Mouse (Mus musculus) hindbrain, postnatal 0 days (tissue): ENCODE data around the gene Fbxw8. TPM values are rescaled to one million over a fixed set of nuclear protein-coding genes. Genes with fewer than 3 reads are reported as not detected.

Experiments
- ATAC-seq: fragments of 200-750 bp; cut with Nextera tagmentation; 2 replicates; pipeline ENCODE4 v1.8.0; 2017; ENCODE audit warnings: mild to moderate bottlenecking, moderate TSS enrichment, moderate library complexity
- DNase-seq: peaks from one replicate; pipeline ENCODE4 v3.0.0-alpha.2; 2015; ENCODE audit warnings: low spot score
- H3K27ac ChIP-seq: fragments of 300-500 bp; sonication (generic); 2 replicates; pipeline ENCODE4 v1.5.1; 2014; ENCODE audit warnings: mild to moderate bottlenecking
- H3K27me3 ChIP-seq: fragments of 300-500 bp; sonication (generic); 2 replicates; pipeline ENCODE4 v1.6.1; 2014; ENCODE audit warnings: low read length, mixed read lengths; ENCODE audit not compliant: insufficient read depth
- H3K36me3 ChIP-seq: fragments of 300-500 bp; sonication (generic); 2 replicates; pipeline ENCODE4 v1.6.1; 2014; ENCODE audit warnings: low read length, mixed read lengths; ENCODE audit not compliant: insufficient read depth
- H3K4me1 ChIP-seq: fragments of 300-500 bp; sonication (generic); 2 replicates; pipeline ENCODE4 v1.6.1; 2014; ENCODE audit warnings: antibody characterized with exemption, low read length, mixed read lengths; ENCODE audit not compliant: insufficient read depth
- H3K4me2 ChIP-seq: fragments of 300-500 bp; sonication (generic); 2 replicates; pipeline ENCODE4 v1.6.1; 2014; ENCODE audit warnings: low read depth, mild to moderate bottlenecking, low read length, moderate library complexity, mixed read lengths
- H3K4me3 ChIP-seq: fragments of 300-500 bp; sonication (generic); 2 replicates; pipeline ENCODE4 v1.5.1; 2014; ENCODE audit warnings: low read length
- H3K9ac ChIP-seq: fragments of 300-500 bp; sonication (generic); replicated peaks from 2 replicates; pipeline ENCODE4 v1.6.1; 2014; ENCODE audit warnings: mild to moderate bottlenecking, low read length, moderate library complexity, mixed read lengths
- H3K9me3 ChIP-seq: fragments of 300-500 bp; sonication (generic); 2 replicates; pipeline ENCODE4 v1.6.1; 2016; ENCODE audit warnings: low read length, mixed read lengths
- CTCF ChIP-seq: IDR thresholded peaks from 2 replicates; pipeline ENCODE4 v1.5.1; 2016; ENCODE audit warnings: antibody characterized with exemption, control low read depth, low read depth
- WGBS: fragments of 180-500 bp; shearing (Covaris S2); extraction: QIAGEN DNeasy Blood & Tissue Kit; methylation state at CpG from one replicate; pipeline ENCODE4 v1.1.7; 2014; 5-methylcytosine and 5-hydroxymethylcytosine counted together
- polyA plus RNA-seq: library from polyadenylated mRNA; unstranded; fragments of >200 nt; fragmentation: Nextera tagmentation; extraction: Ambion mirVana; gene quantifications from 2 replicates; pipeline ENCODE4 v1.2.1, GENCODE M21; 2015
- total RNA-seq: library from RNA; depleted of rRNA; stranded (reverse); fragments of >200 nt; gene quantifications from 2 replicates; pipeline ENCODE4 v1.2.3, GENCODE M21; 2014

Gene Fbxw8
- total and polyA plus RNA-seq, 2 experiments from 2014 or later: 18.0 to 57.5 TPM

- WGBS: 60% methylated on average over 6 of the region's 6 CpGs
- Histone ChIP-seq H3K36me3 (no peaks in the 10 kb centered on the region), H3K4me3 (no peak overlapping the region), H3K4me1 (peaks cover 46% of the 10 kb centered on the region), H3K27ac (no peak overlapping the region), H3K9ac (no peak overlapping the region), H3K9me3 (no peaks in the 10 kb centered on the region), H3K27me3 (no peaks in the 10 kb centered on the region), H3K4me2 (no peak overlapping the region)
- no peak for TF ChIP-seq CTCF
- ATAC-seq (no peak), DNase-seq (no peak)
Observed at GRCm38 (mm10) chr5:118081996-118082395, 73.3 kb downstream of the Fbxw8 start.

DNA sequence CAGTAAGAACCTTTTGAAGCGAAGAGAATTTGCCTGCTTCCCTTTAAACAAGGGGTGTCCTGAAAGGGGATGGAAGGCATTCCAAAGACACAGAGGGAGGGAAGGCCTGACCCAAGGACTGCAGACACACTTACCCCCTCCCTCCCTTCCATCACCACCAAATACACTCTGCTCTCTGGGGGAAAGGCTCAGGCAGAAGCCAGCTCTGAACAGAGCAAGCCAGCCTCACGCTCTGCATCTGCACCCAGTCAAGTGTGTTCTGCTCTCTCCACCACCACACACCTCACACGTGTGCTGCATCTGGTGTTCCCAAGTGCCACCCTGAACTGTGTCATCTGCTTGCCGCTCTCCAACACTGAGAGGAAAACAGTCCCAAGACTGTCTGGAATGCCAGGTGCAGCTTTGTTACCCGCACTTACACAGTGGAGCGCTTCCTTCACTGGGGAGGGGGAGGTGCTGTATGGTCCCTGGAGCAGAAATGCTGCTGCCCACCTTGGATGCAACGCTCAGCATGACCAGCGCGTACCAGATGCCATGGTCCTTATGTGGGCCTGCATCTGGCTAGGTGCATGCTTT is 73.8 kb downstream of the Fbxw8 start:
- 70% methylated on average over 9 of the region's 9 CpGs for WGBS
- H3K27ac ChIP-seq: no peak overlapping the region
- no peaks in the 10 kb centered on the region for H3K27me3 ChIP-seq
- no peak overlapping the region for H3K9ac ChIP-seq
- ATAC-seq (no peak), DNase-seq (no peak)
- H3K36me3 ChIP-seq: no peaks in the 10 kb centered on the region
- no peak overlapping the region for H3K4me2 ChIP-seq
- no peak overlapping the region for H3K4me3 ChIP-seq
- H3K4me1 ChIP-seq: peaks cover 46% of the 10 kb centered on the region
- no peaks in the 10 kb centered on the region for H3K9me3 ChIP-seq
- TF ChIP-seq CTCF: no peak

DNA sequence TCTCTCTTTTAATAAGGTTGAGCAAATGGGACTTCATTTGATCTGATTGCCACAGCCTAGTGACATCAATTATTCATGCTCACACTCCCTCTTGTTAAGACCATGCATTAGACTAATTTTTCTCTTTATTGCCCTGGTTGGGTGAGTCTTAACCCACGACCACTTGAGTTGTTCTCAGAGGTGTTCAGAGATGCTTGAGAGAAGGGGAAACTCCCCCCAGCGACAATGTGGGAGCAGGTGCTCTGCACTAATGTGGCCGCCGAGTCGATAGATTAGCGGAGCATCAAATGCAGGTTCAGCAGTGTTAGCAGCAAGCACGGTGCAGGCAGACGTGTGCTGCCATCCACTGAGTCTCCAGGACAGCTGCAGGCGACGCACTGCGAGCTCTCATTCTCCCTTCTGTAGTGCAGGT is 75.4 kb downstream of the Fbxw8 start:
- no peak overlapping the region for H3K4me3 ChIP-seq
- peak; percentile 32 for TF ChIP-seq CTCF
- no peak overlapping the region for H3K9ac ChIP-seq
- WGBS: 33% methylated on average over 11 of the region's 11 CpGs
- H3K4me2 ChIP-seq: no peak overlapping the region
- H3K27me3 ChIP-seq: no peaks in the 10 kb centered on the region
- H3K9me3 ChIP-seq: no peaks in the 10 kb centered on the region
- H3K4me1 ChIP-seq: peaks cover 41% of the 10 kb centered on the region
- 0 out of 2 replicates have a peak overlapping the region, but pooled peaks have one; percentile 20 for H3K27ac ChIP-seq
- DNase-seq (peak; percentile 53), ATAC-seq (no peak)
- no peaks in the 10 kb centered on the region for H3K36me3 ChIP-seq

DNA sequence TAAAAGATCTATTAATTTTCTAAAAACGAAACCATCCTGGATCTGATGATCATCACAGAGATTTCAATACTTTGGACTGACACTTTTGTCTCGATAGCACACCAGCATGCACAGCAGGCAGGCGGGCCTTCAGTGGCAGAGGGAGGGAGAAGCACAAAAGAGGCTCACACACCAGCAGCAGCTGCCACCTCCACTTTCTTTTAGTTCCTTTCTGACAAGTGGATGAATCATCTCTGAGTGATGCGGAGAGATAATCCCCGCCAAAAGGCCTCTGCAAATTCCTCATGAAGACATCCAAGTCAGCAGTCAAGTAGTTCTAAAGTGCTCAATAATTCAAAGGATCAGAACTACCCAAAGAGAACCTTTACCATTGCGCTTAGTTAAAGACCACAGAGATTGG is 75.9 kb downstream of the Fbxw8 start:
- no peak for TF ChIP-seq CTCF
- no peak overlapping the region for H3K9ac ChIP-seq
- ATAC-seq: no peak
- no peaks in the 10 kb centered on the region for H3K27me3 ChIP-seq
- no peak for DNase-seq
- WGBS: 40% methylated on average over 6 of the region's 6 CpGs
- no peak overlapping the region for H3K4me2 ChIP-seq
- no peak overlapping the region for H3K4me3 ChIP-seq
- no peaks in the 10 kb centered on the region for H3K9me3 ChIP-seq
- no peaks in the 10 kb centered on the region for H3K36me3 ChIP-seq
- no peak overlapping the region for H3K27ac ChIP-seq
- peaks cover 36% of the 10 kb centered on the region for H3K4me1 ChIP-seq

GRCm38 (mm10) chr5:118078550-118078949 is 76.7 kb downstream of the Fbxw8 start:
- no peak overlapping the region for H3K9ac ChIP-seq
- peaks cover 29% of the 10 kb centered on the region for H3K4me1 ChIP-seq
- no peaks in the 10 kb centered on the region for H3K36me3 ChIP-seq
- DNase-seq (no peak), ATAC-seq (no peak)
- H3K27ac ChIP-seq: no peak overlapping the region
- H3K27me3 ChIP-seq: no peaks in the 10 kb centered on the region
- 87% methylated on average over 6 of the region's 6 CpGs for WGBS
- TF ChIP-seq CTCF: no peak
- no peak overlapping the region for H3K4me3 ChIP-seq
- no peak overlapping the region for H3K4me2 ChIP-seq
- no peaks in the 10 kb centered on the region for H3K9me3 ChIP-seq

DNA sequence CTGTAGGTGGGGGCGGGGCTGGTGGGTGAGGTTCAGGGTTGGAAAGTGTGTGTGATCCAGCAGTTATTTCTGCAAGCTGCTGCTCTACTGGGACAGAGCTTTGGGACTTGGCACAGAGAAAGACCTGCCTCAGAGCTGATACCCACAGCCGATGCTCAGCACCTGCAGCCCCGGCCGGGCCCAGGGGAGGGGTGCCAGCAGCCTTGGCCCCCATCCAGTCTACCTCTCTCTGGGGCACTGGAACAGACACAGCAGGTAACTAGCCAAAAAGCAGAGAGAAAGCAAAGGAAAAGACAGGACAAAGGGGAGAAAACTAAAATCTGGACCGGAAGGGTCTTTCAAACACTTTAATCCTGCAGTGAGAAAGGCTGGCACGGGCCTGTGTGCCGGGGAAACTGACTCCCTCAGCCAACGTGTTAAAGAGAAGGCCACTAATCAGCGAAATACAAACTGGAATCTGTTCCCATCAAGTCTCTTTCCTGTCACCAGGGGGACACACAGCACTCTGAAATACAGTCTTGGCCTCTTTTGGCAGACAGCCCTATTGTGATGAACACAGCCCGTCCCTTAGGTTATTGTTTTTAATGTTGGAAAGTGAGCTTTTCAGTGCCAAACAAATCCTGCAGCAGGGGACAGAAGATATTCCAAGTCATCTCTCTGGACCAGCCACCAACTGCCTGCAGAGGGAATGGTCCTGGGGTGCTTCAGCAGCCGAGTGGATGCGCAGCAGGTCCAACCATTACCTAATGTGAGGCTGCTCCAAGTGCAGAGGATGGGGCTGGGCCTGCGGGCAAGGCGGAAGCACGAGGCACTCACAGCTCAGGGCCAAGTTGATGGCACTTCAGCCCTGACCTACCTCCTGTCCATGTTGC is 78.3 kb downstream of the Fbxw8 start:
- no peak overlapping the region for H3K4me2 ChIP-seq
- H3K36me3 ChIP-seq: 0 out of 2 replicates have a peak, but pooled peaks cover 2% of the 10 kb centered on the region
- TF ChIP-seq CTCF: peak; percentile 59
- peaks cover 21% of the 10 kb centered on the region for H3K4me1 ChIP-seq
- H3K9ac ChIP-seq: peak overlapping the region; percentile 10; the same call in 1 of the 2 replicates
- peak overlapping the region; percentile 42 for H3K27ac ChIP-seq
- H3K27me3 ChIP-seq: no peaks in the 10 kb centered on the region
- no peak overlapping the region for H3K4me3 ChIP-seq
- 29% methylated on average over 15 of the region's 15 CpGs for WGBS
- DNase-seq (peak; percentile 78), ATAC-seq (peak; percentile 33; the same call in 1 of the 2 replicates)
- no peaks in the 10 kb centered on the region for H3K9me3 ChIP-seq
